Mouse (Mus musculus) MEL (cell line): ENCODE measurements around the gene Mthfd1l.

ENCODE experiments used
- BHLHE40 ChIP-seq: IDR thresholded peaks from 2 replicates; pipeline ENCODE4 v1.6.1; 2012; ENCODE audit warnings: low read depth, mild to moderate bottlenecking, inconsistent platforms, low read length, improper control_type of control experiment, borderline replicate concordance
- CTCF ChIP-seq, 3 experiments: IDR thresholded peaks in 2 of 3; conservative IDR thresholded peaks in 1 of 3; 2 replicates each; pipeline ENCODE4 v1.5.1; 2011 to 2012; ENCODE audit warnings: low read length in 3 of 3, low read depth in 2 of 3, mild to moderate bottlenecking in 2 of 3, improper control_type of control experiment in 1 of 3, inconsistent platforms in 1 of 3, mixed read lengths in 1 of 3, moderate library complexity in 1 of 3; ENCODE audit not compliant: control insufficient read depth in 1 of 3, insufficient read depth in 1 of 3, poor library complexity in 1 of 3, severe bottlenecking in 1 of 3
- GABPA ChIP-seq: IDR thresholded peaks from 2 replicates; pipeline ENCODE4 v1.6.1; 2012; ENCODE audit warnings: low read depth, mild to moderate bottlenecking, inconsistent platforms, low read length, improper control_type of control experiment, moderate library complexity
- GATA1 ChIP-seq: IDR thresholded peaks from 2 replicates; pipeline ENCODE4 v1.6.1; 2011; ENCODE audit warnings: low read depth, low read length, improper control_type of control experiment
- KAT2A ChIP-seq: conservative IDR thresholded peaks from 2 replicates; pipeline ENCODE4 v1.6.1; 2012; ENCODE audit warnings: low read depth, low read length, improper control_type of control experiment, inconsistent platforms

DNA sequence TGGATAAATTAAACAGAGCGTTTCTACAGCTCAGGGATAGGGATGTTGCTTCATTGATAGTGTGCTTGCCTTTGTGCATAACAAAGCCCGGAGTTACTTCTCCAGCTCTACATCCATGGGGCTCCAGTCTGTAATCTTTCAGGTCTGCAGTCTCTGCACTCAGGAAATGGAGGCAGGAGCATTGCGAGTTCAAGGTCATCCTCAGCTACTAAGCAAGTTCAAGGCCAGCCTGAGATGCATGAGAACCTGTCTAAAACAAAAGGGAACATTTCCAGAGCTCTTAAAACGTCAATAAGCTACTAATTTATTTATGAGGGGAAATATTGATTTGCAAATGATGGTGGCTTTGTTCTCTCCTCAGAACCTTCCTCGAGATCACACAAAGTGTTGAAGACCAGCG is 23.6 kb upstream of the Mthfd1l start:
- no peak for TF ChIP-seq CTCF (IDR thresholded peaks at IDR 0.05 in 2 of 3, conservative IDR thresholded peaks at IDR 0.05 in 1 of 3; ENCODE audit: control insufficient read depth in 1 of 3, insufficient read depth in 1 of 3, low read depth in 2 of 3, low read length in 3 of 3, poor library complexity in 1 of 3, severe bottlenecking in 1 of 3)
- TF ChIP-seq GATA1, result no peak
- no peak for TF ChIP-seq KAT2A
- TF ChIP-seq BHLHE40, result no peak
- TF ChIP-seq GABPA, result no peak
